Mouse (Mus musculus) cerebellum, adult 2 months (tissue): Measurements from ENCODE around the gene Rpl35a.
"Not testable (repeated sequence)": the region's sequence is repeated elsewhere in the genome, so short reads cannot be mapped to it uniquely, and the experiment has no call there.

ENCODE experiments used
- CTCF ChIP-seq: fragments of 200-500 bp; IDR thresholded peaks from 2 replicates; pipeline ENCODE4 v1.5.1; 2011; ENCODE audit warnings: low read depth, mild to moderate bottlenecking, control low read depth, low read length, moderate library complexity, borderline replicate concordance; ENCODE audit not compliant: insufficient read depth
- POLR2A ChIP-seq: fragments of 200-500 bp; IDR thresholded peaks from 2 replicates; pipeline ENCODE4 v1.6.1; 2011; ENCODE audit warnings: low read length, control low read depth, borderline replicate concordance; ENCODE audit not compliant: insufficient read depth

DNA sequence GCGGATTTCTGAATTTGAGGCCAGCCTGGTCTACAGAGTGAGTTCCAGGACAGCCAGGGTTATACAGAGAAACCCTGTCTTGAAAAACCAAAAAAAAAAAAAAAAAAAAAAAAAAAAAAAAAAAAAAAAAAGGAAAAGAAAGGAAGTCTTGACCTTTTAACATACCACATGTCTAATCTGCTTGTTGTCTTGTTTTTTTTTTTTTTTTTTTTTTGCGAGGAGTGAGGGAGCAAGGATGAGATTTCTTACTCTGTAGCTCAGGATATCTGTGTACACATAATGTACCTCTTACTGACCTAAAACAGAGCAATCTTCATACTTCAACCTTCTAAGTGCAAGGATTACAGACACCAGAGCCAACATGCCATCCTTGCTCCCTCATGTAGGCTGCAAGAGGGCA is 1.3 kb upstream of the Rpl35a start:
- not testable (repeated sequence) for TF ChIP-seq CTCF, POLR2A
